Mouse (Mus musculus): Measurements from ENCODE around the gene Cd47.

Cd47 gene

GRCm38 (mm10) chr16:49799597-49800561, at the start of gene Cd47:
TSS of gene Cd47 (plus strand) at chr16:49800533.
- DNase-seq (ENCODE audit: inconsistent age in 2 of 2, low spot score in 1 of 2), result peak; percentile 30 to 54

GRCm38 (mm10) chr16:49752906-49753305, 47.4 kb upstream of the Cd47 start:
- DNase-seq (ENCODE audit: inconsistent age in 2 of 2, low spot score in 1 of 2), result no peak

GRCm38 (mm10) chr16:49753318-49753717, 47.0 kb upstream of the Cd47 start:
- DNase-seq (ENCODE audit: inconsistent age in 2 of 2, low spot score in 1 of 2), result no peak

- DNase-seq (ENCODE audit: inconsistent age in 2 of 2, low spot score in 1 of 2), result no peak
These were observed 39.7 kb upstream of the Cd47 start for GRCm38 (mm10) chr16:49760517-49761203.

DNA sequence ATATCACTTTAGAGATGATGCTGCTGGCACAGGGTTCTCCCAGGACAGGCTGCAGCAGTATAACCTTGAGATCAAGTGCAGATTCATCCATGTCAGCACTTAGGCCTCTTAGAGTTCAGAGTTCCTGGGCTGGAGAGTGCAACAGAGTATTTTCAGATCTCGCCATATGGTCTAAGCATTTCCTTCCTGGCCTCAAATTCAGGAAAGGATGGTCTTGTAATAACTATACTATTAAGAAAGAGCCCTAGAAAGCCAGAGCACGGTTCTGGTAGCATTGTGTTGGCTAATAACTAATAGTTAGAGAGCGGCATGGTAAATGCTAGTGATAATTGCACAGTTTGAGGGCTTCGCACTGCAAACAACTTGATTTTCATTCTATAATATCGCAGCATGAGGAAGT, 38.4 kb upstream of the Cd47 start:
- no peak for DNase-seq (ENCODE audit: inconsistent age in 2 of 2, low spot score in 1 of 2)

DNA sequence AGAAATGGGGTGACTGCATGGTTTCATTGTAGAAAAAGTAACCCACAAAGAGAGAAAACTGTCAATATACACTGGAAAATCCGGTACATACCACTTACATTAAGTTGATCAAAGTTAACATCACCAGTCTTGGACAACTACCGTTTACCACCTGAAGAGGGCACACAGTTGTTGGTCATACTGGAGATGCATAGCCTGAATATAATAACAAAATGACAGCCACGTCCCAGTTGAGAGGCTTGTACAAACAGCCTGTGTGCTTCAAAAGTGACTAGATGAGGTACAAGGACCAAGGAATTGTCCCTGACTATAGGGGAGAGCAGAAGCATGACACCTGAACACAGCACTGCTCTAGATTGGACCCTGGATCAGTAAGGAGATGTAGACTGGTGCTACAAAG, 34.0 kb upstream of the Cd47 start:
- DNase-seq (ENCODE audit: inconsistent age in 2 of 2, low spot score in 1 of 2), result peak; percentile 12 to 81

DNA sequence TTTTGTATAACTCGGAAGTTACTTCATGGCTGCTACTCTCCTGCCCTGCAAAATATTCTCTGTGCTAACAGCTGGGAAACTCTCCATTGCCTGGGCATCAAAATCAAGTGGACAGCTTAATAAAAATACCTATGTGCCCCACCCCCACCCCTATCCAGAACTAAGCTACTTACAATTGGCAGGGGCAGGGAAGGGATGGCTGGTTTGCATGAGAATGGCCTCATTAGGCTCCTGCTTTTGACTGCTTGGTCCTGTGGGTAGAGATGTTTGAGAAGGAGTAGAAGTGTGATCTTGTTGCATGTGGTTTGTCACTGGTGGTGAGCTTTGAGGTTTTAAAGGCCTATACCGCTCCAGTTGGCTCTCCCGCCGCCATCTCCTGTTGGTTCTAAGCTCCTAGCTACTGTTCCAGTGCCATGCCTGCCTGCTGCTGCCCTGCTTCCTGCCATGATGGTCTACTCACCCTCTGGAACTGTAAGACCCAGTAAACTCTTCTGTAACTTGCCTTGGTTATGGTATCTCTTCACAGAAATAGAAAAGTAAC, 31.8 kb upstream of the Cd47 start:
- no peak for DNase-seq (ENCODE audit: inconsistent age in 2 of 2, low spot score in 1 of 2)

- DNase-seq (ENCODE audit: inconsistent age in 2 of 2, low spot score in 1 of 2), result peak in 1 of 2 experiments; percentile 65
These were observed 30.5 kb upstream of the Cd47 start for GRCm38 (mm10) chr16:49769831-49770261.

DNA sequence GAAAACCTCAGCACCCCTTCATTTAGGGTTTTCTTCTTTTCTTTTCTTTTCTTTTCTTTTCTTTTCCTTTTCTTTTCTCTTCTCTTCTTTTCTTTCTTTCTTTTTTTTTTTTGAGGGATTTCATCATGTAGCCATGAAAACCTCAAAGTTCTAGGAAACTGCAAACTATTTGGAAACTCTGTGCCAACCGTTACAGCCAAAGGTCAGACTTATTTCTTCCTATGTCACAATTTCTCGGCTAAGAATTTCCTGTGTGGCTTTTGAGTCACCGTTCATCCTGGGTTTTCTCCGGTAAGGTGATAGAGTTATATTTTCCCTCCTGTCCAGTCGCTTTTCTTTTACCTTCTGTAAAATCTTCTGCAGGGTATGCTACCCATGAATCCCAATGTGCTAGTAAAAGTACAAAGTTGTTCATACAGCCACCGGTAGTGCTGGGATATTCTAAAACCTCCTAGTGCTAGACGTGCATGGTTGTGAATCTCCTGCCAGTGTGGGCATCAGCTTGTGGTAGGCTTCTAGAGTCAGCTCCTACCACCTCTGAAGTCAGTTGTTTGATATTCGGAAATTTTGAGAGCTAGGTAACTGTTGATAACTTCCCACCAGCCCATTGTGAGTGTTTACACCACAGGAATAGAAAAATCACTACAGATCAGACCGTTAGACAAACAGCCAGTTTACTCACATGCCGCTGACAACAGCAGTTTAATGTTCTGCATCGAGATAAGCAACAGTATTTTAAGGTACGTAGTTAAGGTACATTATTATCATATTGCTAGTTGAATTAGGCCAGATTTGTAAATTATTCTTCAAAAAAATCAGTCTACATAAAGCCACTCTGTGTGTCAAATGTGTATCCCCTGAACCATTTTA, 29.8 kb upstream of the Cd47 start:
- peak in 1 of 2 experiments; percentile 45 for DNase-seq (ENCODE audit: inconsistent age in 2 of 2, low spot score in 1 of 2)

DNA sequence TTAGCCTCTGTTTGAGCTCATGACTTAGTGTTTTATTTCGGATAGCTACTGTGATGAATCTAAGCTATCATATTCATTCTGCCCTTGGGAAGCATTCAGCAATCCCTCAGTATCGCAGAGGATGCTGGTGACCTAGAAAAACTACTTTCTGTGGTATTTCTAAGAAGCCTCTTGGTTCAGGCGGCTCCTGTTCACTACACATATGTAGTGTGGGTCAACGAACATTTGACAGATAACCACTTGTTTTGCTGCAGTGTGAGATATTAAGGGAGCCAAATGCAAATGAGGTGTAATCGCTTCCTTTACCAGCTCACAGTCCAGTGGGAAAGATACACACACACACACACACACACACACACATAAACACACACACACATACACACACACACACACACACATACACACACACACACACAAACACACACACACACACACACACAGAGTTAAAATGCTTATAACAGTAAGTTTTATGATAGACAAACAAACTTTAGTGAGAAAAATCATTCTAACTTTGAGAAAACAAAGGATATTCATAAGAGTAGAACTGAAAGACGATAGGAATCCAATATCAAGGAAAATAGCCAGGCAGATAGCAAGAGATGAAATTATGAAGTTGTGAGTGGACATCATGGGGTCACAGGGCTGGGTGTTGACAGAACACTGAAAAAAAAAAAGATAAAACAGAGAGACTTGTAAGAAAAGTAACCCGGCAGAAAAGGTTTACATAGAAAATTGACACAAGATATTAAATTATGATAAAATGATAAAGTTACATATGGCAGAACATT, 28.5 kb upstream of the Cd47 start:
- no peak for DNase-seq (ENCODE audit: inconsistent age in 2 of 2, low spot score in 1 of 2)

GRCm38 (mm10) chr16:49772576-49772975, 27.8 kb upstream of the Cd47 start:
- no peak for DNase-seq (ENCODE audit: inconsistent age in 2 of 2, low spot score in 1 of 2)

- DNase-seq (ENCODE audit: inconsistent age in 2 of 2, low spot score in 1 of 2), result no peak
These were observed 27.3 kb upstream of the Cd47 start for GRCm38 (mm10) chr16:49773068-49773467.

- DNase-seq (ENCODE audit: inconsistent age in 2 of 2, low spot score in 1 of 2), result no peak
These were observed 26.0 kb upstream of the Cd47 start for GRCm38 (mm10) chr16:49774059-49775001.

- DNase-seq (ENCODE audit: inconsistent age in 2 of 2, low spot score in 1 of 2), result no peak
These were observed 25.0 kb upstream of the Cd47 start for GRCm38 (mm10) chr16:49775002-49775966.

DNA sequence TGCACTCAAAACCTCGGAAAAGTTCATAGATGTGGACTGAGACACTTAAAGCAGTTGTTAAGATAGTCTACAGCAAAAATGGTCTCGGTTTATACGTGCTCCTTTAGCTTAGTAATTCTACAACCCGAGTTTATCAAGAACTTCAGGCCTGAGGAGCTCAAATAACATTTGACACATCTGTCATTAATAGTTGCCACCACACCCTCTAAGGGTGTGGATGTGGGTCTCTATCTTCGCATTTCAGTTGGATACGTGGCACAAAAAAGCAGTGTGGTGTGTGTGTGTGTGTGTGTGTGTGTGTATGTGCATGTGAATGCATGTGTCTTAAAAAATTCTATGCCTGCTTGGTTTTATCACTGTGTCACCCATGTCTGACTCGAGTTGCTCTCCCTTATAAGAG, 23.4 kb upstream of the Cd47 start:
- no peak for DNase-seq (ENCODE audit: inconsistent age in 2 of 2, low spot score in 1 of 2)

DNA sequence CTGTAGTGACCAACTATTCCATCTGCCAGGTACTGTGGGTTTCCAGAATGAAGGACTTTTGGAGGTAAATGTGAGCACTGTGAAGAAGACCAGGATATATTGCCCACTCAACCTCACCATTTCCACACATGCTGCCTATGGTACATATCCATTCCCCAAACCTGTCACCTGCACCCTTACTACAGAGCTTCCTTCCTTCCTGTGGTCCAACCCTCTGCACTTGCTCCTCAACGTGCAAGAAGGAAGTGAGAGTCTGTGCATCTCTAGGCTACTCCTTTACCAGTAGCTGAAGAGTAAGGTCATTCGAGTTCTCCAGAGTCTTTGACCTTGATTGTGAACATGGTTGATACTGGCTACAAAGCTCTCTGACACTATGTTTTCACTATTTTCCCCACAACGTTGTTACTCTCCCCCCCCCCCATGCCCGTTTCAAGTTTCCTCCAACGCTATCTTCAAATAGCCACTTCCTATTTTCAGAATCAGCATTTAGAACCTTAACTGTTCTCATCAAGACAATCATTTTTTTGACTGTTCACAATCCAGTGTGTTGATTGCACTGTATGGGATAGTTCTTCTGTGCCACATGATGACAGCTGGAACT, 18.7 kb upstream of the Cd47 start:
- DNase-seq (ENCODE audit: inconsistent age in 2 of 2, low spot score in 1 of 2), result no peak

- DNase-seq (ENCODE audit: inconsistent age in 2 of 2, low spot score in 1 of 2), result no peak
These were observed 17.0 kb upstream of the Cd47 start for GRCm38 (mm10) chr16:49783369-49783768.

Data from adrenal gland, adult (tissue).